ENCODE assay signal across 20 mouse cellular contexts in genomic region chr6:100314201-100314600, GRCm38 (mm10). TPM values are rescaled to one million over a fixed set of nuclear protein-coding genes. Genes with fewer than 3 reads are reported as not detected.
DNase-seq lines count a peak whose midpoint lies in the region; ATAC-seq and TF ChIP-seq lines count a peak whose summit lies in the region.
"Had no signal": no experiment of that assay in that cellular context is flagged by ENCODE, and none has a peak within 500 bp of the region (broad histone marks: within the 10 kb centered on the region; RNA-seq: fewer than 3 reads in every experiment).

No protein-coding gene starts in this region.

- H3K4me3 ChIP-seq in MEL (ENCODE audit: control insufficient read depth in 1 of 2, insufficient read depth in 1 of 2, low read depth in 2 of 2, low read length in 2 of 2): no peak overlapping the region
- no peak overlapping the region for H3K4me3 ChIP-seq in gastrocnemius, adult 2 months
- H3K4me3 ChIP-seq in layer of hippocampus, adult 2 months: no peak overlapping the region
- H3K4me3 ChIP-seq in neural tube, embryonic 15.5 days (replicated peaks): no peak overlapping the region
- H3K4me3 ChIP-seq: embryonic facial prominence, embryonic 13.5 days; intestine, embryonic 15.5 days; limb, embryonic 12.5 days; liver, embryonic 12.5 days; midbrain, embryonic 10.5 days; stomach, embryonic 15.5 days had no signal

- H3K36me3 ChIP-seq in MEL (ENCODE audit: control insufficient read depth in 1 of 2, insufficient read depth in 2 of 2, low read length in 2 of 2): no peaks in the 10 kb centered on the region
- no peaks in the 10 kb centered on the region for H3K36me3 ChIP-seq in neural tube, embryonic 15.5 days
- H3K36me3 ChIP-seq: embryonic facial prominence, embryonic 13.5 days; intestine, embryonic 15.5 days; limb, embryonic 12.5 days; liver, embryonic 12.5 days; midbrain, embryonic 10.5 days; stomach, embryonic 15.5 days had no signal

- peak; percentile 69 for ATAC-seq in common myeloid progenitor, adult 5-6 weeks (replicated peaks; ENCODE audit: low read depth, poor library complexity, severe bottlenecking)
- ATAC-seq in neural tube, embryonic 15.5 days (ENCODE audit: low FRiP score): no peak
- ATAC-seq: forebrain, embryonic 16.5 days; intestine, embryonic 15.5 days; liver, embryonic 12.5 days had no signal

- no peaks in the 10 kb centered on the region for H3K4me1 ChIP-seq in MEL (ENCODE audit: control insufficient read depth in 1 of 2, insufficient read depth in 2 of 2, low read length in 2 of 2)
- H3K4me1 ChIP-seq in neural tube, embryonic 15.5 days: no peaks in the 10 kb centered on the region
- H3K4me1 ChIP-seq: intestine, embryonic 15.5 days; liver, embryonic 12.5 days; midbrain, embryonic 10.5 days; stomach, embryonic 15.5 days had no signal

- TF ChIP-seq CTCF in MEL (IDR thresholded peaks at IDR 0.05 in 2 of 3, conservative IDR thresholded peaks at IDR 0.05 in 1 of 3; ENCODE audit: control insufficient read depth in 1 of 3, insufficient read depth in 1 of 3, low read depth in 2 of 3, low read length in 3 of 3, poor library complexity in 1 of 3, severe bottlenecking in 1 of 3): no peak
- no peak for TF ChIP-seq CTCF in gastrocnemius, adult 2 months (IDR thresholded peaks at IDR 0.05)
- TF ChIP-seq CTCF in layer of hippocampus, adult 2 months (conservative IDR thresholded peaks at IDR 0.05): no peak

- peak; percentile 21 for DNase-seq in right cerebral cortex, adult 18-20 months
- DNase-seq in right cerebral cortex, postnatal 10 days (ENCODE audit: low spot score in 2 of 2): no peak
- DNase-seq in MEL (ENCODE audit: low read depth, low spot score): no peak
- peak; percentile 17 for DNase-seq in naive thymus-derived CD4-positive, alpha-beta T cell, adult 2 months (ENCODE audit: low read depth)
- DNase-seq in gastrocnemius, adult 2 months: no peak
- no peak for DNase-seq in layer of hippocampus, adult 2 months (ENCODE audit: low spot score in 2 of 2)
- DNase-seq: cerebellum, adult 9-11 months; lung, adult 2 months; lung, postnatal 4 days had no signal

- H3K4me2 ChIP-seq in neural tube, embryonic 15.5 days: no peak overlapping the region
- H3K4me2 ChIP-seq: embryonic facial prominence, embryonic 13.5 days; heart, embryonic 11.5 days; hindbrain, embryonic 14.5 days; intestine, embryonic 15.5 days; limb, embryonic 12.5 days; liver, embryonic 12.5 days; stomach, embryonic 15.5 days had no signal

- no peaks in the 10 kb centered on the region for H3K9me3 ChIP-seq in MEL (replicated peaks; ENCODE audit: insufficient read depth, low read length)
- no peaks in the 10 kb centered on the region for H3K9me3 ChIP-seq in neural tube, embryonic 15.5 days (replicated peaks)
- H3K9me3 ChIP-seq: embryonic facial prominence, embryonic 13.5 days; intestine, embryonic 15.5 days; limb, embryonic 12.5 days; liver, embryonic 12.5 days; midbrain, embryonic 10.5 days; stomach, embryonic 15.5 days had no signal

- no peak for TF ChIP-seq RAD21 in MEL (IDR thresholded peaks at IDR 0.05; ENCODE audit: low read depth, low read length)

- no peak for TF ChIP-seq POLR2A in MEL (IDR thresholded peaks at IDR 0.05; ENCODE audit: control insufficient read depth in 1 of 2, insufficient read depth in 1 of 2, low read depth in 1 of 2, low read length in 2 of 2, poor library complexity in 1 of 2)

- WGBS in neural tube, embryonic 15.5 days: 56% methylated on average over 8 of the region's 8 CpGs

- intact Hi-C loops in gastrocnemius, adult 2 months (cut with DNase I): no loop called here

- H3K79me2 ChIP-seq in MEL (ENCODE audit: control insufficient read depth, insufficient read depth, low read length, poor library complexity): no peaks in the 10 kb centered on the region

- no peak overlapping the region for H3K9ac ChIP-seq in MEL (ENCODE audit: control insufficient read depth, low read depth, low read length, poor library complexity, severe bottlenecking)
- H3K9ac ChIP-seq in neural tube, embryonic 15.5 days (replicated peaks): no peak overlapping the region
- H3K9ac ChIP-seq: embryonic facial prominence, embryonic 13.5 days; hindbrain, embryonic 14.5 days; intestine, embryonic 15.5 days; limb, embryonic 12.5 days; liver, embryonic 12.5 days; stomach, embryonic 15.5 days had no signal

- no peak overlapping the region for H3K27ac ChIP-seq in MEL (ENCODE audit: control insufficient read depth, low read depth, low read length)
- no peak overlapping the region for H3K27ac ChIP-seq in gastrocnemius, adult 2 months
- no peak overlapping the region for H3K27ac ChIP-seq in layer of hippocampus, adult 2 months
- no peak overlapping the region for H3K27ac ChIP-seq in neural tube, embryonic 15.5 days (replicated peaks)
- H3K27ac ChIP-seq: embryonic facial prominence, embryonic 13.5 days; hindbrain, embryonic 14.5 days; intestine, embryonic 15.5 days; limb, embryonic 12.5 days; liver, embryonic 12.5 days; midbrain, embryonic 10.5 days; stomach, embryonic 15.5 days had no signal

- TF ChIP-seq EP300 in MEL (IDR thresholded peaks at IDR 0.05; ENCODE audit: low read depth in 1 of 2, low read length in 2 of 2): no peak

- peaks cover 0 to 1% of the 10 kb centered on the region in 2 experiments; a peak in 1 of 4 replicates for H3K27me3 ChIP-seq in MEL (ENCODE audit: control insufficient read depth in 1 of 2, insufficient read depth in 2 of 2, low read length in 2 of 2)
- H3K27me3 ChIP-seq in neural tube, embryonic 15.5 days (replicated peaks): no peaks in the 10 kb centered on the region
- H3K27me3 ChIP-seq: embryonic facial prominence, embryonic 13.5 days; intestine, embryonic 15.5 days; stomach, embryonic 15.5 days had no signal

TF ChIP-seq in MEL, 35 proteins besides CTCF, POLR2A, EP300 and RAD21:
- TF ChIP-seq BHLHE40 (IDR thresholded peaks at IDR 0.05; ENCODE audit: borderline replicate concordance, low read depth, low read length) (0 out of 2 replicates have a peak, but pooled peaks have one; percentile 17), USF1 (IDR thresholded peaks at IDR 0.05; ENCODE audit: low read depth, low read length) (no peak)
TF ChIP-seq in MEL: peak in this region for 1.

RNA-seq across cellular contexts. Expression of gene Rybp, which starts 26.9 kb away (rescaled TPM):
- total RNA-seq in MEL (2012; rRNA removed): 0.08 and 0.16 TPM in 2 replicates
- 1 to 10 TPM in 1 of 2 experiments, not detected in 1; 3.8 TPM for polyA plus RNA-seq in MEL (2012; ENCODE audit: insufficient read depth in 1 of 2, insufficient read length in 2 of 2, low read depth in 1 of 2, low replicate concordance in 2 of 2, missing spikeins in 1 of 2)
- 25.3 and 56.1 TPM in 2 replicates for total RNA-seq in common myeloid progenitor, adult 5-6 weeks (2017)
- 1 to 10 TPM; 4.5 to 8.8 TPM for total RNA-seq in gastrocnemius, adult 2 months (2021)
- 10 to 100 TPM; 51.9 to 53.9 TPM for total RNA-seq in layer of hippocampus, adult 2 months (2021)
- 18.5 and 19.2 TPM in 2 replicates for polyA plus RNA-seq in neural tube, embryonic 15.5 days (2015; fragmentation: Nextera tagmentation; extraction: Ambion mirVana)

Comparison
In these comparisons a context has a peak if more than half of its experiments do, and no peak if none do; other contexts are left out.
1. DNase-seq: peak in right cerebral cortex, adult 18-20 months (single experiment) and naive thymus-derived CD4-positive, alpha-beta T cell, adult 2 months (single experiment); none in right cerebral cortex, postnatal 10 days (0 of 2), MEL (single experiment), gastrocnemius, adult 2 months (single experiment) and layer of hippocampus, adult 2 months (0 of 2).